In genomic region chr8:34573007-34573881, GRCm38 (mm10) we compare ENCODE assay signal across 10 mouse cellular contexts.
A peak's percentile ranks its signal among the peaks of the same experiment; 100 is the strongest.
DNase-seq lines count a peak whose midpoint lies in the region; ATAC-seq and TF ChIP-seq lines count a peak whose summit lies in the region.
"Had no signal": no experiment of that assay in that cellular context is flagged by ENCODE, and none has a peak within 500 bp of the region (broad histone marks: within the 10 kb centered on the region; RNA-seq: fewer than 3 reads in every experiment).

No protein-coding gene starts in this region.

- no peaks in the 10 kb centered on the region for H3K36me3 ChIP-seq in limb, embryonic 15.5 days
- H3K36me3 ChIP-seq in stomach, postnatal 0 days (ENCODE audit: control insufficient read depth, insufficient read depth, low read length), result no peaks in the 10 kb centered on the region

- TF ChIP-seq EP300 in stomach, postnatal 0 days (optimal IDR thresholded peaks at IDR 0.05), result peak; percentile 52

- H3K4me3 ChIP-seq in limb, embryonic 15.5 days, result no peak overlapping the region
- no peak overlapping the region for H3K4me3 ChIP-seq in stomach, postnatal 0 days (ENCODE audit: low read depth, low read length)

- WGBS in limb, embryonic 15.5 days, result 32% methylated on average over 9 of the region's 9 CpGs
- 45% methylated on average over 9 of the region's 9 CpGs for WGBS in stomach, postnatal 0 days

- H3K4me1 ChIP-seq in limb, embryonic 15.5 days, result peaks cover 6% of the 10 kb centered on the region
- no peaks in the 10 kb centered on the region for H3K4me1 ChIP-seq in stomach, postnatal 0 days (replicated peaks; ENCODE audit: control insufficient read depth, insufficient read depth)

- peak; percentile 20 to 70 for DNase-seq in urinary bladder, adult 18-20 months (ENCODE audit: low spot score in 2 of 2)
- DNase-seq in urinary bladder, adult 2 months (ENCODE audit: low spot score), result no peak
- peak; percentile 97 for DNase-seq in fat pad, adult 2 months (ENCODE audit: extremely low read depth, low read depth, low spot score)
- DNase-seq in stomach, postnatal 0 days (ENCODE audit: low spot score), result peak; percentile 50
- DNase-seq in spleen, adult 18-20 months, result no peak
- DNase-seq in thymus, postnatal 36 days, result no peak
- DNase-seq: cerebellum, postnatal 10 days; gastrocnemius, postnatal 10 days had no signal

- no peaks in the 10 kb centered on the region for H3K27me3 ChIP-seq in limb, embryonic 15.5 days
- no peaks in the 10 kb centered on the region for H3K27me3 ChIP-seq in stomach, postnatal 0 days (ENCODE audit: control insufficient read depth, insufficient read depth, low read length)

- peak; percentile 52; the same call in 1 of the 2 replicates for ATAC-seq in limb, embryonic 15.5 days (ENCODE audit: insufficient number of reproducible peaks, low FRiP score, low TSS enrichment, low read depth)
- ATAC-seq in stomach, postnatal 0 days (ENCODE audit: low FRiP score, low TSS enrichment), result peak; percentile 82
- no peak for ATAC-seq in erythroid progenitor cell, adult 5-6 weeks (replicated peaks; ENCODE audit: low FRiP score, poor library complexity, severe bottlenecking)

- H3K9me3 ChIP-seq in limb, embryonic 15.5 days, result no peaks in the 10 kb centered on the region
- no peaks in the 10 kb centered on the region for H3K9me3 ChIP-seq in stomach, postnatal 0 days (ENCODE audit: control insufficient read depth, low read length)

- no peak overlapping the region for H3K4me2 ChIP-seq in limb, embryonic 15.5 days
- H3K4me2 ChIP-seq in stomach, postnatal 0 days (replicated peaks; ENCODE audit: low read depth), result no peak overlapping the region

- no peak for TF ChIP-seq CTCF in stomach, postnatal 0 days (IDR thresholded peaks at IDR 0.05; ENCODE audit: low read depth)

- H3K9ac ChIP-seq in limb, embryonic 15.5 days, result no peak overlapping the region
- H3K9ac ChIP-seq in stomach, postnatal 0 days (ENCODE audit: low read length), result no peak overlapping the region

- peak overlapping the region; percentile 68 for H3K27ac ChIP-seq in limb, embryonic 15.5 days
- peak overlapping the region; percentile 70 for H3K27ac ChIP-seq in stomach, postnatal 0 days (replicated peaks)

Comparison
In these comparisons a context has a peak if more than half of its experiments do, and no peak if none do; other contexts are left out.
1. DNase-seq: peak in urinary bladder, adult 18-20 months (2 of 2), fat pad, adult 2 months (single experiment) and stomach, postnatal 0 days (single experiment); none in urinary bladder, adult 2 months (single experiment), spleen, adult 18-20 months (0 of 2) and thymus, postnatal 36 days (0 of 2).